Mouse (Mus musculus): ENCODE results near the gene Acbd5.

DNA sequence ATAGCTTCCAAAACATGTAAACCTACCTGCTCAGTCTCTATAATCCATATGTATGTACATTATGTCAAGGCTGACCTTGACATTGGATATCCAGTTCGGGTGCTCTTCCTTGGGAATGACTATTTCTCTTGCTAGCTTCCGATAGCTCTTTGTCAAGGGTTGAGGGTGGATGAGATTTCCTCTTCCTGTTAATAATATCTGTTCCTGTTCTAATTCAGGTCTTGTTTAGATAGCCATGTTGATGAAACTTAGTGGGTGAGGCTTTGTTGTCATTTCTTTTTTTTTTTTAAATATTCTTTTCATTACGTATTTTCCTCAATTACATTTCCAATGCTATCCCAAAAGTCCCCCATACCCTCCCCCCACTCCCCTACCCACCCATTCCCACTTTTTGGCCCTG is 25.8 kb upstream of the Acbd5 start:
- TF ChIP-seq CTCF (IDR thresholded peaks at IDR 0.05; ENCODE audit: low read depth) (no peak), EP300 (optimal IDR thresholded peaks at IDR 0.05) (no peak)
